Mouse (Mus musculus) myocyte (in vitro differentiated cells): ENCODE results near the gene Crb2. TPM values are rescaled to one million over a fixed set of nuclear protein-coding genes. Genes with fewer than 3 reads are reported as not detected.

Experiments
- H3K27me3 ChIP-seq: one replicate; pipeline ENCODE4 v1.6.1; 2011; ENCODE audit not compliant: control insufficient read depth, insufficient read depth, insufficient read length
- H3K36me3 ChIP-seq: one replicate; pipeline ENCODE4 v1.6.1; 2011; ENCODE audit not compliant: control insufficient read depth, insufficient read depth
- H3K4me2 ChIP-seq: one replicate; pipeline ENCODE4 v1.6.1; 2011; ENCODE audit warnings: low read depth, control low read depth
- H3K4me3 ChIP-seq: one replicate; pipeline ENCODE4 v1.5.1; 2011; ENCODE audit warnings: mild to moderate bottlenecking, control low read depth, moderate library complexity
- H3K79me2 ChIP-seq: one replicate; pipeline ENCODE4 v1.6.1; 2011; ENCODE audit not compliant: control insufficient read depth, insufficient read depth
- H3ac ChIP-seq: one replicate; pipeline ENCODE4 v1.6.1; 2011; ENCODE audit not compliant: control insufficient read depth, insufficient read length
- CEBPB ChIP-seq: IDR thresholded peaks from 2 replicates; pipeline ENCODE4 v1.6.1; 2011; ENCODE audit warnings: mild to moderate bottlenecking, moderate library complexity; ENCODE audit not compliant: poor library complexity, insufficient read depth, severe bottlenecking
- E2F4 ChIP-seq: IDR thresholded peaks from one replicate; pipeline ENCODE4 v1.6.1; 2011; ENCODE audit warnings: mild to moderate bottlenecking, control low read depth, moderate library complexity; ENCODE audit not compliant: insufficient read depth
- MAX ChIP-seq: IDR thresholded peaks from one replicate; pipeline ENCODE4 v1.6.1; 2011; ENCODE audit warnings: low read depth, mild to moderate bottlenecking, control low read depth
- MYOD1 ChIP-seq, 3 experiments: IDR thresholded peaks; one replicate each; pipeline ENCODE4 v1.6.1; 2011; ENCODE audit warnings: control low read depth in 2 of 3, low read depth in 2 of 3, mild to moderate bottlenecking in 2 of 3, moderate library complexity in 1 of 3; ENCODE audit not compliant: insufficient read length in 2 of 3, control insufficient read depth in 1 of 3
- MYOG ChIP-seq, 3 experiments: IDR thresholded peaks; one replicate each; pipeline ENCODE4 v1.6.1; 2011; ENCODE audit warnings: control low read depth in 2 of 3, low read depth in 2 of 3, mild to moderate bottlenecking in 2 of 3; ENCODE audit not compliant: insufficient read length in 2 of 3, control insufficient read depth in 1 of 3, insufficient read depth in 1 of 3
- POLR2A ChIP-seq: IDR thresholded peaks from one replicate; pipeline ENCODE4 v1.6.1; 2011; ENCODE audit warnings: low read depth, mild to moderate bottlenecking, control low read depth, moderate library complexity; ENCODE audit not compliant: insufficient read length
- POLR2AphosphoS2 ChIP-seq: IDR thresholded peaks from one replicate; pipeline ENCODE4 v1.6.1; 2011; ENCODE audit warnings: low read depth, control low read depth; ENCODE audit not compliant: insufficient read length
- REST ChIP-seq: IDR thresholded peaks from one replicate; pipeline ENCODE4 v1.6.1; 2011; ENCODE audit warnings: mild to moderate bottlenecking, control low read depth, moderate library complexity; ENCODE audit not compliant: insufficient read depth, insufficient read length
- SRF ChIP-seq: IDR thresholded peaks from one replicate; pipeline ENCODE4 v1.6.1; 2011; ENCODE audit warnings: low read depth; ENCODE audit not compliant: control insufficient read depth, insufficient read length
- TCF12 ChIP-seq: IDR thresholded peaks from one replicate; pipeline ENCODE4 v1.6.1; 2011; ENCODE audit warnings: mild to moderate bottlenecking, control low read depth; ENCODE audit not compliant: poor library complexity, insufficient read depth, severe bottlenecking
- TCF3 ChIP-seq: IDR thresholded peaks from one replicate; pipeline ENCODE4 v1.6.1; 2011; ENCODE audit warnings: low read depth, control low read depth; ENCODE audit not compliant: insufficient read length
- USF1 ChIP-seq: IDR thresholded peaks from one replicate; pipeline ENCODE4 v1.6.1; 2011; ENCODE audit warnings: low read depth, mild to moderate bottlenecking, control low read depth, moderate library complexity
- polyA plus RNA-seq: library from polyadenylated mRNA; unstranded; fragments of >200 nt; fragmentation: generic; extraction: Trizol; gene quantifications from one replicate; pipeline ENCODE4 v1.2.1, GENCODE M21; 2012; ENCODE audit warnings: missing spikeins

Crb2 gene
- polyA plus RNA-seq, 1 experiment = not detected

GRCm38 (mm10) chr2:37811682-37812081 lies 35.6 kb downstream of the Crb2 start:
- no peak overlapping the region for H3K4me3 ChIP-seq
- no peak overlapping the region for H3K4me2 ChIP-seq
- no peaks in the 10 kb centered on the region for H3K79me2 ChIP-seq
- no peaks in the 10 kb centered on the region for H3K27me3 ChIP-seq
- no peaks in the 10 kb centered on the region for H3K36me3 ChIP-seq
- TF ChIP-seq E2F4 (no peak), MYOG (IDR thresholded peaks at IDR 0.05; ENCODE audit: control insufficient read depth in 1 of 3, insufficient read depth in 1 of 3, insufficient read length in 2 of 3, low read depth in 2 of 3) (peak in 2 of 3 experiments; percentile 73 to 74), MYOD1 (IDR thresholded peaks at IDR 0.05; ENCODE audit: control insufficient read depth in 1 of 3, insufficient read length in 2 of 3, low read depth in 2 of 3) (peak in 1 of 3 experiments; percentile 34), MAX (no peak), SRF (no peak), TCF12 (no peak), TCF3 (no peak), POLR2A (no peak), CEBPB (no peak), POLR2AphosphoS2 (no peak), REST (no peak), USF1 (no peak)
- no peak overlapping the region for H3ac ChIP-seq

GRCm38 (mm10) chr2:37812401-37812800 lies 36.4 kb downstream of the Crb2 start:
- no peaks in the 10 kb centered on the region for H3K79me2 ChIP-seq
- H3K36me3 ChIP-seq = no peaks in the 10 kb centered on the region
- no peak overlapping the region for H3K4me2 ChIP-seq
- H3K4me3 ChIP-seq = no peak overlapping the region
- TF ChIP-seq USF1 (no peak), CEBPB (no peak), E2F4 (no peak), TCF12 (no peak), TCF3 (no peak), MYOD1 (IDR thresholded peaks at IDR 0.05; ENCODE audit: control insufficient read depth in 1 of 3, insufficient read length in 2 of 3, low read depth in 2 of 3) (no peak), MAX (no peak), SRF (no peak)
- no peak overlapping the region for H3ac ChIP-seq
- H3K27me3 ChIP-seq = no peaks in the 10 kb centered on the region

GRCm38 (mm10) chr2:37814820-37815361 lies 38.8 kb downstream of the Crb2 start:
- Histone ChIP-seq H3K79me2 (no peaks in the 10 kb centered on the region), H3K36me3 (no peaks in the 10 kb centered on the region), H3K4me3 (no peak overlapping the region), H3K27me3 (no peaks in the 10 kb centered on the region), H3K4me2 (no peak overlapping the region), H3ac (no peak overlapping the region)
- TF ChIP-seq MAX (no peak), E2F4 (no peak), POLR2A (no peak), POLR2AphosphoS2 (no peak), TCF3 (no peak), TCF12 (no peak), MYOD1 (IDR thresholded peaks at IDR 0.05; ENCODE audit: control insufficient read depth in 1 of 3, insufficient read length in 2 of 3, low read depth in 2 of 3) (no peak), MYOG (IDR thresholded peaks at IDR 0.05; ENCODE audit: control insufficient read depth in 1 of 3, insufficient read depth in 1 of 3, insufficient read length in 2 of 3, low read depth in 2 of 3) (no peak), USF1 (no peak), REST (no peak), SRF (no peak), CEBPB (no peak)

DNA sequence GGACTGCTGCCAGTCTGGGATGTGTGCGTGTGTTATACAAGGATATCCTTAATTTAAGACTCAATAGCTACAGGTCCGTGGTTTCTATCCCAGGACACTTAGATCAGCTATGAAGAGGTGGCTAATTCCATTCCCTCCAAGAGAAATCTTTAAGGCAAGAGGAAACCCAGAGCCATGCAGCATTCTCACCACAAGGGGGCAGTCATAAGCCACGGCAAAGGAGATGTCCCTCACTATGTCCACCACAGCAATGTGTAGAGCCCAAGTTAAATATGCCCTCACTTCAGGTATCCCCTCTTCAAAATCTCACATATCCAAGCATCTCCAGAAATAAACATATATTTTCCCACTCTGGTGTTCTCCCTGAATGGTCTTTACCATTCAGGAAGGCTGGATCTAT lies 39.6 kb downstream of the Crb2 start:
- Histone ChIP-seq H3K4me2 (no peak overlapping the region), H3K27me3 (no peaks in the 10 kb centered on the region), H3K36me3 (no peaks in the 10 kb centered on the region), H3K79me2 (no peaks in the 10 kb centered on the region), H3ac (no peak overlapping the region), H3K4me3 (no peak overlapping the region)
- no peak for TF ChIP-seq TCF3
- TF ChIP-seq MYOD1 (IDR thresholded peaks at IDR 0.05; ENCODE audit: control insufficient read depth in 1 of 3, insufficient read length in 2 of 3, low read depth in 2 of 3) = no peak
- TF ChIP-seq TCF12 = no peak
- TF ChIP-seq REST = no peak
- no peak for TF ChIP-seq MYOG (IDR thresholded peaks at IDR 0.05; ENCODE audit: control insufficient read depth in 1 of 3, insufficient read depth in 1 of 3, insufficient read length in 2 of 3, low read depth in 2 of 3)
- no peak for TF ChIP-seq POLR2AphosphoS2
- TF ChIP-seq SRF = no peak

GRCm38 (mm10) chr2:37818761-37819525 lies 42.9 kb downstream of the Crb2 start:
- no peak overlapping the region for H3K4me2 ChIP-seq
- H3K27me3 ChIP-seq = no peaks in the 10 kb centered on the region
- no peaks in the 10 kb centered on the region for H3K79me2 ChIP-seq
- no peaks in the 10 kb centered on the region for H3K36me3 ChIP-seq
- H3K4me3 ChIP-seq = no peak overlapping the region
- no peak for TF ChIP-seq REST
- TF ChIP-seq MYOD1 (IDR thresholded peaks at IDR 0.05; ENCODE audit: control insufficient read depth in 1 of 3, insufficient read length in 2 of 3, low read depth in 2 of 3) = no peak
- TF ChIP-seq SRF = no peak
- no peak for TF ChIP-seq CEBPB
- TF ChIP-seq MAX = no peak
- no peak for TF ChIP-seq E2F4
- no peak for TF ChIP-seq USF1
- no peak overlapping the region for H3ac ChIP-seq
